Mouse (Mus musculus) spleen, adult 2 months (tissue): Measurements from ENCODE around the gene Immp2l.

Experiments
- CTCF ChIP-seq: fragments of 200-500 bp; IDR thresholded peaks from 2 replicates; pipeline ENCODE4 v1.5.1; 2011; ENCODE audit warnings: mild to moderate bottlenecking, inconsistent platforms; ENCODE audit not compliant: insufficient read depth, insufficient read length, insufficient replicate concordance; ENCODE audit errors: extremely low read depth
- POLR2A ChIP-seq: fragments of 200-500 bp; IDR thresholded peaks from 2 replicates; pipeline ENCODE4 v1.6.1; 2011; ENCODE audit warnings: low read depth, low read length, inconsistent platforms

DNA sequence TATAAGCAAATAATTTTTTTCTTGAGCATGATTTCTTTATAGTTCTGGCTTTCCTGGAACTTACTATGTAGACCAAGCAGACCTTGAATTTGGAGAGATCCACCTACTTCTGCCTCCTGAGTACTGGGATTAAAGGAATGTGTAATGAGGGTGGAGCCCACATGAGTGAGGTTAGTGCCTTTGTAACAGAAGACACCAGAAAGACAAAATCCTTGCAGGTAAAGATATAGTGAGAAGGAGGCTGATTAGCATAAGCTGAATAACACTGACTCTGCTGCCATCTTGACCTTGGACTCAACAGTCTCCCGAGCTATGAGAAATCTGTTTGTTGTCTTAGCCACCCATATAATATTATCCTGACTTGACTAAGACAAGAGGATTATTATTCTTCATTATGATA is 40.9 kb upstream of the Immp2l start:
- TF ChIP-seq POLR2A (no peak), CTCF (no peak)
